Mouse (Mus musculus): ENCODE data around the gene Syce2. TPM values are rescaled to one million over a fixed set of nuclear protein-coding genes. Genes with fewer than 3 reads are reported as not detected.

Gene Syce2
- total and polyA plus RNA-seq, 3 experiments, result 0.54 TPM; not detected in 2

DNA sequence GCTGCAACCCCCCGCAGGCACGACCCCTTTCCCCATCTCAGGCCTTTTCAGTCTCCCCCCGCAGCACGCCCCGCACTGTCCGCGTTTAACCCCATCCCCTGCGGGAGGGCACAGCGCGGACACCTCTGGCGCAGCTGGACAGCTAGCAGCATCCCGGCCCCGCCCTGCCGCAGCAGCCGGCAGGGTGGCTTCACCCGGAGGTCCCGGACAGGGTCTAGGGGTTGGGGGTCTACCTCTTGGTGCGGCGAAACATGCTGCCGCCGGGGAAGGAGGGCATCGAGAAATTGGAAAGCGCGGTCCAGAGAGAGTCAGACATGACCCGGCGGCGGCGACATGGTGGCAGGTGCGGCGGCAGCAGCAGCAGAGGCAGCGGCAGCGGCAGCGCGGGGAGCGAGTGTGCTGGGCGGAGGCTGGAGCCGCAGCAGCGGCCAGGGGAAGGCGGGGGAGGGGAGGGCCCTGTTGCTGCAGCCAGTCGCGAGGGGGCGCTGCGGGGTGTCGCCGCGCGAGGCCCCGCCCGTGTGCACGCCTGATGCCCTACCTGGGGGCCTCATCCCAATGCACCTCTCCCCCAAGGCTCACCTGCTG is 65.1 kb downstream of the Syce2 start, which contains the start of gene Mast1:
Gene Mast1, minus strand, starts transcription at position 398 of the 585 bp plus-strand sequence.
- H3K4me1 ChIP-seq (ENCODE audit: control insufficient read depth in 1 of 2, insufficient read depth in 2 of 2), result peaks cover 21 to 22% of the 10 kb centered on the region in 2 experiments
- dilution Hi-C loops (cut with MboI; ENCODE audit: extremely low pct_ligation_motif_present, extremely low pct_unique_long_range_greater_than_20kb, low sequenced_read_pairs), result no loop called here
- no peak within 1 kb of the TSS for H3K27ac ChIP-seq (ENCODE audit: insufficient read depth, low read depth)
- DNase-seq (ENCODE audit: extremely low read depth), result peak; percentile 29
- peak within 1 kb of the TSS in 1 of 3 experiments; percentile 36 for H3K4me3 ChIP-seq (replicated peaks in 1 of 3; ENCODE audit: low read depth in 2 of 3, low read length in 2 of 3, poor library complexity in 1 of 3)
- no peak within 1 kb of the TSS for H3K9ac ChIP-seq (ENCODE audit: insufficient read depth, low read depth)
- peaks cover 81% of the 10 kb centered on the region for H3K27me3 ChIP-seq (replicated peaks)
- no peaks in the 10 kb centered on the region for H3K9me3 ChIP-seq (replicated peaks; ENCODE audit: low read length)
- in situ Hi-C loops (cut with MboI; ENCODE audit: low pct_ligation_motif_present, low pct_unique_long_range_greater_than_20kb, low sequenced_read_pairs), result no loop called here
- TF ChIP-seq CTCF (conservative IDR thresholded peaks at IDR 0.05 in 1 of 2, IDR thresholded peaks at IDR 0.05 in 1 of 2; ENCODE audit: low read depth in 2 of 2, low read length in 2 of 2), result peak in 1 of 2 experiments; percentile 67; a peak in 2 of 4 replicates
- peak; percentile 73; the same call in 1 of the 2 replicates for TF ChIP-seq CHD2 (IDR thresholded peaks at IDR 0.05; ENCODE audit: low read length)
- no peak for TF ChIP-seq ETS1 (conservative IDR thresholded peaks at IDR 0.05; ENCODE audit: low read depth, low read length)
- TF ChIP-seq PAX5 (IDR thresholded peaks at IDR 0.05; ENCODE audit: low read length), result no peak
- peak; percentile 31; the same call in 1 of the 2 replicates for TF ChIP-seq SMC3 (IDR thresholded peaks at IDR 0.05; ENCODE audit: low read depth, low read length)
- no peak for TF ChIP-seq ZMIZ1 (IDR thresholded peaks at IDR 0.05; ENCODE audit: low read depth, low read length)
- no peak for TF ChIP-seq JUND (conservative IDR thresholded peaks at IDR 0.05; ENCODE audit: low read depth, low read length)
- peak; percentile 45 for TF ChIP-seq BHLHE40 (IDR thresholded peaks at IDR 0.05; ENCODE audit: low read depth, low read length)
- 0 out of 2 replicates have a peak, but pooled peaks have one; percentile 43 for TF ChIP-seq UBTF (IDR thresholded peaks at IDR 0.05; ENCODE audit: low read depth, low read length)
- no peaks in the 10 kb centered on the region for H3K79me2 ChIP-seq (replicated peaks; ENCODE audit: control insufficient read depth, extremely low read depth, insufficient read depth, poor library complexity, severe bottlenecking)
- no peaks in the 10 kb centered on the region for H3K36me3 ChIP-seq (replicated peaks in 1 of 2; ENCODE audit: control insufficient read depth in 1 of 2, insufficient read depth in 1 of 2, low read length in 1 of 2)
- H3K4me2 ChIP-seq (ENCODE audit: insufficient read depth, low read depth, poor library complexity, severe bottlenecking), result peak within 1 kb of the TSS; percentile 90

Other genes starting within 250 kb of the Syce2 start
Only the 20 nearest of the 31 such genes appear.
- 0.17 TPM in 1 of 2 replicates, not detected in the other for gene G430095P16Rik, start 149.1 kb upstream of the Syce2 start, total RNA-seq (2012; rRNA removed)
- gene G430095P16Rik, start 149.1 kb upstream of the Syce2 start, total RNA-seq (2014; rRNA removed), result 0.39 TPM in 1 of 2 replicates, not detected in the other
- gene G430095P16Rik, start 149.1 kb upstream of the Syce2 start, polyA plus RNA-seq (2012; ENCODE audit: insufficient read length, low read depth), result not detected in 2 replicates
- 0.76 and 1.1 TPM in 2 replicates for gene Nfix, start 71.8 kb upstream of the Syce2 start, total RNA-seq (2012; rRNA removed)
- gene Nfix, start 71.8 kb upstream of the Syce2 start, total RNA-seq (2014; rRNA removed), result 0.09 and 0.19 TPM in 2 replicates
- gene Nfix, start 71.8 kb upstream of the Syce2 start, polyA plus RNA-seq (2012; ENCODE audit: insufficient read length, low read depth), result 8.6 and 10.5 TPM in 2 replicates
- gene Dand5, start 49.3 kb upstream of the Syce2 start, total RNA-seq (2012; rRNA removed), result 1.7 TPM in 2 replicates
- 1.4 and 1.8 TPM in 2 replicates for gene Dand5, start 49.3 kb upstream of the Syce2 start, total RNA-seq (2014; rRNA removed)
- gene Dand5, start 49.3 kb upstream of the Syce2 start, polyA plus RNA-seq (2012; ENCODE audit: insufficient read length, low read depth), result 1.5 and 1.7 TPM in 2 replicates
- 53.6 and 59.7 TPM in 2 replicates for gene Gadd45gip1, start 40.6 kb upstream of the Syce2 start, total RNA-seq (2012; rRNA removed)
- gene Gadd45gip1, start 40.6 kb upstream of the Syce2 start, total RNA-seq (2014; rRNA removed), result 56.6 and 56.9 TPM in 2 replicates
- 56.6 and 57.6 TPM in 2 replicates for gene Gadd45gip1, start 40.6 kb upstream of the Syce2 start, polyA plus RNA-seq (2012; ENCODE audit: insufficient read length, low read depth)
- 87.0 and 115 TPM in 2 replicates for gene Rad23a, start 31.4 kb upstream of the Syce2 start, total RNA-seq (2012; rRNA removed)
- gene Rad23a, start 31.4 kb upstream of the Syce2 start, total RNA-seq (2014; rRNA removed), result 66.4 and 66.5 TPM in 2 replicates
- 135 and 143 TPM in 2 replicates for gene Rad23a, start 31.4 kb upstream of the Syce2 start, polyA plus RNA-seq (2012; ENCODE audit: insufficient read length, low read depth)
- gene Calr, start 25.2 kb upstream of the Syce2 start, total RNA-seq (2012; rRNA removed), result 395 and 738 TPM in 2 replicates
- 627 and 669 TPM in 2 replicates for gene Calr, start 25.2 kb upstream of the Syce2 start, total RNA-seq (2014; rRNA removed)
- 1,181 and 1,636 TPM in 2 replicates for gene Calr, start 25.2 kb upstream of the Syce2 start, polyA plus RNA-seq (2012; ENCODE audit: insufficient read length, low read depth)
- gene Farsa, start 15.1 kb upstream of the Syce2 start, total RNA-seq (2012; rRNA removed), result 142 and 165 TPM in 2 replicates
- 144 and 146 TPM in 2 replicates for gene Farsa, start 15.1 kb upstream of the Syce2 start, total RNA-seq (2014; rRNA removed)
- gene Farsa, start 15.1 kb upstream of the Syce2 start, polyA plus RNA-seq (2012; ENCODE audit: insufficient read length, low read depth), result 175 and 192 TPM in 2 replicates
- 26.2 and 27.3 TPM in 2 replicates for gene Gcdh, start 21.8 kb downstream of the Syce2 start, total RNA-seq (2012; rRNA removed)
- 16.4 and 20.6 TPM in 2 replicates for gene Gcdh, start 21.8 kb downstream of the Syce2 start, total RNA-seq (2014; rRNA removed)
- gene Gcdh, start 21.8 kb downstream of the Syce2 start, polyA plus RNA-seq (2012; ENCODE audit: insufficient read length, low read depth), result 13.7 and 17.7 TPM in 2 replicates
- 0.34 and 0.38 TPM in 2 replicates for gene Klf1, start 29.8 kb downstream of the Syce2 start, total RNA-seq (2012; rRNA removed)
- gene Klf1, start 29.8 kb downstream of the Syce2 start, total RNA-seq (2014; rRNA removed), result 0.20 and 0.24 TPM in 2 replicates
- 0.20 and 0.26 TPM in 2 replicates for gene Klf1, start 29.8 kb downstream of the Syce2 start, polyA plus RNA-seq (2012; ENCODE audit: insufficient read length, low read depth)
- 12.8 and 13.6 TPM in 2 replicates for gene Dnase2a, start 36.4 kb downstream of the Syce2 start, total RNA-seq (2012; rRNA removed)
- gene Dnase2a, start 36.4 kb downstream of the Syce2 start, total RNA-seq (2014; rRNA removed), result 15.0 and 18.4 TPM in 2 replicates
- 25.4 and 31.4 TPM in 2 replicates for gene Dnase2a, start 36.4 kb downstream of the Syce2 start, polyA plus RNA-seq (2012; ENCODE audit: insufficient read length, low read depth)
- gene Mast1, start 65.2 kb downstream of the Syce2 start, total RNA-seq (2012; rRNA removed), result 0.08 and 0.21 TPM in 2 replicates
- gene Mast1, start 65.2 kb downstream of the Syce2 start, total RNA-seq (2014; rRNA removed), result not detected in 2 replicates
- gene Mast1, start 65.2 kb downstream of the Syce2 start, polyA plus RNA-seq (2012; ENCODE audit: insufficient read length, low read depth), result 0.34 and 0.55 TPM in 2 replicates
- 0.17 and 0.21 TPM in 2 replicates for gene Rtbdn, start 74.9 kb downstream of the Syce2 start, total RNA-seq (2012; rRNA removed)
- gene Rtbdn, start 74.9 kb downstream of the Syce2 start, total RNA-seq (2014; rRNA removed), result not detected in 2 replicates
- 0.93 and 1.8 TPM in 2 replicates for gene Rtbdn, start 74.9 kb downstream of the Syce2 start, polyA plus RNA-seq (2012; ENCODE audit: insufficient read length, low read depth)
- 1.8 and 3.1 TPM in 2 replicates for gene Gm49661, start 97.3 kb downstream of the Syce2 start, total RNA-seq (2012; rRNA removed)
- gene Gm49661, start 97.3 kb downstream of the Syce2 start, total RNA-seq (2014; rRNA removed), result not detected in 2 replicates
- gene Gm49661, start 97.3 kb downstream of the Syce2 start, polyA plus RNA-seq (2012; ENCODE audit: insufficient read length, low read depth), result not detected in 2 replicates
- 218 and 231 TPM in 2 replicates for gene Prdx2, start 97.5 kb downstream of the Syce2 start, total RNA-seq (2012; rRNA removed)
- 231 and 232 TPM in 2 replicates for gene Prdx2, start 97.5 kb downstream of the Syce2 start, total RNA-seq (2014; rRNA removed)
- 158 and 159 TPM in 2 replicates for gene Prdx2, start 97.5 kb downstream of the Syce2 start, polyA plus RNA-seq (2012; ENCODE audit: insufficient read length, low read depth)
- 104 and 115 TPM in 2 replicates for gene Rnaseh2a, start 97.7 kb downstream of the Syce2 start, total RNA-seq (2012; rRNA removed)
- 71.6 and 76.2 TPM in 2 replicates for gene Rnaseh2a, start 97.7 kb downstream of the Syce2 start, total RNA-seq (2014; rRNA removed)
- gene Rnaseh2a, start 97.7 kb downstream of the Syce2 start, polyA plus RNA-seq (2012; ENCODE audit: insufficient read length, low read depth), result 83.1 and 88.1 TPM in 2 replicates
- gene Junb, start 106.6 kb downstream of the Syce2 start, total RNA-seq (2012; rRNA removed), result 226 and 342 TPM in 2 replicates
- 175 and 217 TPM in 2 replicates for gene Junb, start 106.6 kb downstream of the Syce2 start, total RNA-seq (2014; rRNA removed)
- gene Junb, start 106.6 kb downstream of the Syce2 start, polyA plus RNA-seq (2012; ENCODE audit: insufficient read length, low read depth), result 63.4 and 66.4 TPM in 2 replicates
- gene Hook2, start 118.5 kb downstream of the Syce2 start, total RNA-seq (2012; rRNA removed), result 17.6 and 24.7 TPM in 2 replicates
- 7.1 TPM in 2 replicates for gene Hook2, start 118.5 kb downstream of the Syce2 start, total RNA-seq (2014; rRNA removed)
- gene Hook2, start 118.5 kb downstream of the Syce2 start, polyA plus RNA-seq (2012; ENCODE audit: insufficient read length, low read depth), result 9.8 and 11.7 TPM in 2 replicates
- gene Best2, start 142.4 kb downstream of the Syce2 start, total RNA-seq (2012; rRNA removed), result 0.21 TPM in 1 of 2 replicates, not detected in the other
- not detected in 2 replicates for gene Best2, start 142.4 kb downstream of the Syce2 start, total RNA-seq (2014; rRNA removed)
- 0.23 TPM in 1 of 2 replicates, not detected in the other for gene Best2, start 142.4 kb downstream of the Syce2 start, polyA plus RNA-seq (2012; ENCODE audit: insufficient read length, low read depth)
- 109 and 125 TPM in 2 replicates for gene Asna1, start 153.2 kb downstream of the Syce2 start, total RNA-seq (2012; rRNA removed)
- gene Asna1, start 153.2 kb downstream of the Syce2 start, total RNA-seq (2014; rRNA removed), result 108 and 119 TPM in 2 replicates
- 127 and 132 TPM in 2 replicates for gene Asna1, start 153.2 kb downstream of the Syce2 start, polyA plus RNA-seq (2012; ENCODE audit: insufficient read length, low read depth)
- gene Trir, start 154.7 kb downstream of the Syce2 start, total RNA-seq (2012; rRNA removed), result 151 and 202 TPM in 2 replicates
- 190 and 209 TPM in 2 replicates for gene Trir, start 154.7 kb downstream of the Syce2 start, total RNA-seq (2014; rRNA removed)
- gene Trir, start 154.7 kb downstream of the Syce2 start, polyA plus RNA-seq (2012; ENCODE audit: insufficient read length, low read depth), result 185 and 244 TPM in 2 replicates

All from CH12.LX (cell line).